28 mouse cellular contexts compared by ENCODE assay signal in genomic region chr13:105503657-105504056, GRCm38 (mm10).
"Had no signal": no experiment of that assay in that cellular context is flagged by ENCODE, and none has a peak within 500 bp of the region (broad histone marks: within the 10 kb centered on the region; RNA-seq: fewer than 3 reads in every experiment).

No protein-coding gene starts in this region.

- H3K9me3 ChIP-seq: embryonic facial prominence, embryonic 10.5 days; embryonic facial prominence, embryonic 12.5 days; embryonic facial prominence, embryonic 13.5 days; embryonic facial prominence, embryonic 15.5 days; forebrain, embryonic 10.5 days; forebrain, embryonic 12.5 days; forebrain, embryonic 13.5 days; forebrain, embryonic 15.5 days; heart, embryonic 10.5 days had no signal

- H3K4me2 ChIP-seq: embryonic facial prominence, embryonic 12.5 days; embryonic facial prominence, embryonic 13.5 days; embryonic facial prominence, embryonic 15.5 days; forebrain, embryonic 12.5 days; forebrain, embryonic 13.5 days; forebrain, embryonic 15.5 days had no signal

- H3K27me3 ChIP-seq: embryonic facial prominence, embryonic 12.5 days; embryonic facial prominence, embryonic 13.5 days; embryonic facial prominence, embryonic 15.5 days; forebrain, embryonic 12.5 days; forebrain, embryonic 13.5 days; forebrain, embryonic 15.5 days had no signal

- ATAC-seq: forebrain, embryonic 13.5 days; forebrain, embryonic 15.5 days; forebrain, embryonic 16.5 days; forebrain, postnatal 0 days had no signal

- H3K4me3 ChIP-seq: embryonic facial prominence, embryonic 10.5 days; embryonic facial prominence, embryonic 12.5 days; embryonic facial prominence, embryonic 13.5 days; embryonic facial prominence, embryonic 15.5 days; erythroblast, embryonic 14.5 days; forebrain, embryonic 10.5 days; forebrain, embryonic 12.5 days; forebrain, embryonic 13.5 days; forebrain, embryonic 15.5 days; gastrocnemius, adult 2 months; heart, adult 2 months; heart, embryonic 10.5 days had no signal

- H3K27ac ChIP-seq: embryonic facial prominence, embryonic 10.5 days; embryonic facial prominence, embryonic 12.5 days; embryonic facial prominence, embryonic 13.5 days; embryonic facial prominence, embryonic 15.5 days; forebrain, embryonic 10.5 days; forebrain, embryonic 12.5 days; forebrain, embryonic 13.5 days; forebrain, embryonic 15.5 days; gastrocnemius, adult 2 months; heart, adult 2 months; heart, embryonic 10.5 days had no signal

- H3K36me3 ChIP-seq: embryonic facial prominence, embryonic 10.5 days; embryonic facial prominence, embryonic 12.5 days; embryonic facial prominence, embryonic 13.5 days; embryonic facial prominence, embryonic 15.5 days; forebrain, embryonic 10.5 days; forebrain, embryonic 12.5 days; forebrain, embryonic 15.5 days; heart, embryonic 10.5 days had no signal

- DNase-seq: cerebellum, adult 8-10 months; cerebellum, adult 9-10 months; cerebellum, adult 9-11 months; cerebellum, postnatal 10 days; cerebellum, postnatal 14 days; cerebellum, postnatal 25 days; cerebellum, postnatal 36 days; embryo, embryonic 11 days; forebrain, postnatal 0 days; gastrocnemius, adult 2 months; gastrocnemius, postnatal 10 days; gastrocnemius, postnatal 14 days; gastrocnemius, postnatal 25 days; gastrocnemius, postnatal 36 days; heart, adult 11 months; heart, adult 18-20 months; heart, adult 2 months had no signal

- H3K4me1 ChIP-seq: embryonic facial prominence, embryonic 10.5 days; embryonic facial prominence, embryonic 12.5 days; embryonic facial prominence, embryonic 13.5 days; embryonic facial prominence, embryonic 15.5 days; forebrain, embryonic 10.5 days; forebrain, embryonic 12.5 days; forebrain, embryonic 13.5 days; forebrain, embryonic 15.5 days; heart, embryonic 10.5 days had no signal

- H3K9ac ChIP-seq: embryonic facial prominence, embryonic 12.5 days; embryonic facial prominence, embryonic 13.5 days; embryonic facial prominence, embryonic 15.5 days; forebrain, embryonic 12.5 days; forebrain, embryonic 13.5 days; forebrain, embryonic 15.5 days; forebrain, postnatal 0 days had no signal
